Mouse (Mus musculus) cerebellum, adult 11 months (tissue): ENCODE data around the gene Ythdf2.

ENCODE experiments used
- DNase-seq: peaks from one replicate; pipeline ENCODE4 v3.0.0; 2022

Gene Ythdf2

DNA sequence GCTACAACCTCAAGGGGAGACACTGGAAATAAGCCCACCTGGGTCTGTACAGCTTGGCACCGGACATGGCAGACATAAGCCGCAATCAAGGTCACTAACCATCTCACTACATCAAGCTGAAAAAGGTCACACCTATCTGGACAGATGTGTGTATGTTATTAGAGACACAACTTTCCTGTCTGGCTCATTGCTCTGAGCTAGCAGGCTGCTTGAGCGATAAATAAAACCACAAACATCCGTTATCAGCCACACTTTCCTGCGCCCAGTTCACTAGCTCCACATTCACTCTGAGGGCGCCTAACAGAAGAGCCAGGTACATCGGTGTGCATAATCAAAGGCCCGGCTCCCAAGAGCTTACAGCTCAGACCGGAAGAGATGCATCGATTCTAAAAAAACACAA, 67.0 kb downstream of the Ythdf2 start:
- DNase-seq = no peak

DNA sequence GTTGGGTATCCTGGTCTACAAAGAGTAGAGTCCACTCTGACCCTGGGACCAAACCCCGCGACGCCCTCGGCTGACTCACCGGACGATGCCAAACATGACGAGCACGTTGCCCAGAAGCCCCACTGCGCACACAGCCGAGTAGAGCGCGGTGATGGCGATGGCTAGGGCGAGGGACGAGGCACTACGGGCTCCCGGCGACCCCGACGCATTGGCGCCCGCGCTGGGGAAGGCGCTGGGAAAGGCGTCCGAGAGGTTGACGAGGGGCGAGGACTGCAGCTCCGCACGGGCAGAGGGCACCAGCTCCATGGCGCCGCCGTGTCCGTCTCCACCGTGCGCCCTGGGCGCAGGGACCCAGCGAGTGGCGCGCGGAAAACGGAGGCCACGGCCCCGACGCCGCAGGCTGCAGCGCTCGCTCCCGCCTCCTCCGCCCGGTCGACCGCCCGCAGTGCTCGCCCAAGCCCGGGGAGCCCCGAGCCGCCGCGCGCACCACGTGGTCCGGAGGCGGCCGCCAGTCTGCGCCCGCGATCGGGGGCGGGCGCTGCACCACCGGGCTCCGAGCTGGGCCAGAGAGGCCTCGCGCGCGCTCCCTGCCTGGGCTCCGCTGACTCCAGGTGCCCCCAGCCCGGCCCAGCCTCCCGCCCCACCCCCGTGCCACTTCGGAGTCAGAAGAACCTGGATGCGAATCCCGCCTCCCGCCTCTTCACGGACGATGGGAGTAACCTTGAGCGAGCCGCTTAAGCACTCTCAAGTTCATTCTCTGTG, 67.8 kb downstream of the Ythdf2 start, which contains the start of gene Oprd1:
Oprd1 (minus strand) TSS at position 407 of the 762 bp plus-strand sequence.
- no peak for DNase-seq

DNA sequence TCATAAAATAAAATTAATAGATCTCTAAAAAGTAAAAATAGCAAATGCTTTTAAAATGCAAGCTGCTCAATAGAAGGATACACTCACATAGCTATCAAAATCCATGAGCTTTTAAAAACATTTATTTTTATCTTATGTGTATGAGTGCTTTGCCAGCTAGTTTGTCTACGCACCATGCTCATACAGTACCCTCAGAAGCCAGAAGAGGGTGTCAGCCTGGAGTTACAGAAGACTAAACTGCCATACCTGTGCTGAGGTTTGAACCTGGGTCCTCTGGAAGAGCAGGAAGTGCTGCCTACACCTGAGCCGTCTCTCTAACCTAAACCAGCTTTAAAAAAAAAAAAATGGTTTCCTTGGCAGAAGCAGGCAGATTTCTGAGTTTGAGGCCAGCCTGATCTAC, 73.5 kb downstream of the Ythdf2 start:
- DNase-seq = no peak

DNA sequence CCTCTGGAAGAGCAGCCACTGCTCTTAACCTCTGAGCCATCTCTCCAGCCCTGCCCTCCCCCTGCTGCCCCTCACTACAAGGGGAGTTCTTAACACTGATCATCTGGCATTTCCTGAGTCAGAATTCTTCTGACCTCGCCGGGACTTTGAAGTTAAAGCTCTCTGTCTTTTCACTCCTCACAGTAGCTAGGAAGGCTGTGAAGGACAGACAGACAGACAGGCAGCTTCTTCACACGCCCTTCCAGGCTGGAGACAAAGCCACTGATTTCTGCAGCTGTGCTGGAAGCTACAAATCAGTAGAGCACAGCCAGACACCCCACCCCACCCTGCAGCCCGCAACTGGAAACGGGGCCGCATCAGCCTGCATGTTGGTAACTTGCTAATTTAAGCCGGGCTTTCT, 75.1 kb downstream of the Ythdf2 start:
- DNase-seq = no peak
